Mouse (Mus musculus): ENCODE results near the gene Pla1a. TPM values are rescaled to one million over a fixed set of nuclear protein-coding genes. Genes with fewer than 3 reads are reported as not detected.

Gene Pla1a
- polyA plus RNA-seq, 1 experiment from 2014 or later: 0.60 TPM

- Histone ChIP-seq H3K9me3 (replicated peaks) (no peaks in the 10 kb centered on the region), H3K27me3 (no peaks in the 10 kb centered on the region), H3K4me1 (peaks cover 9% of the 10 kb centered on the region; the same call in 1 of the 2 replicates), H3K27ac (replicated peaks) (no peak overlapping the region), H3K9ac (no peak overlapping the region), H3K36me3 (no peaks in the 10 kb centered on the region), H3K4me3 (replicated peaks) (no peak overlapping the region), H3K4me2 (replicated peaks) (no peak overlapping the region)
- ATAC-seq (ENCODE audit: insufficient number of reproducible peaks, low FRiP score, low TSS enrichment, low read depth): no peak
- 75% methylated on average over 20 of the region's 20 CpGs for WGBS
Observed at GRCm38 (mm10) chr16:38362493-38363255, 70.3 kb downstream of the Pla1a start.

- Histone ChIP-seq H3K4me1 (peaks cover 9% of the 10 kb centered on the region; the same call in 1 of the 2 replicates), H3K4me3 (replicated peaks) (no peak within 1 kb of the TSS), H3K27me3 (no peaks in the 10 kb centered on the region), H3K9me3 (replicated peaks) (no peaks in the 10 kb centered on the region), H3K9ac (no peak within 1 kb of the TSS), H3K36me3 (no peaks in the 10 kb centered on the region), H3K27ac (replicated peaks) (no peak within 1 kb of the TSS; the same call in 1 of the 2 replicates), H3K4me2 (replicated peaks) (no peak within 1 kb of the TSS)
- no peak for ATAC-seq (ENCODE audit: insufficient number of reproducible peaks, low FRiP score, low TSS enrichment, low read depth)
- 37% methylated on average over 10 of the region's 10 CpGs for WGBS
Observed at GRCm38 (mm10) chr16:38361933-38362332, 71.0 kb downstream of the Pla1a start, which contains the start of gene Popdc2. TSS of gene Popdc2 (plus strand) at chr16:38362209.

GRCm38 (mm10) chr16:38360317-38360716, 72.6 kb downstream of the Pla1a start:
- no peak overlapping the region for H3K27ac ChIP-seq (replicated peaks)
- no peak overlapping the region for H3K9ac ChIP-seq
- no peak overlapping the region for H3K4me3 ChIP-seq (replicated peaks)
- 13% methylated on average over 2 of the region's 2 CpGs for WGBS
- peaks cover 9% of the 10 kb centered on the region; the same call in 1 of the 2 replicates for H3K4me1 ChIP-seq
- H3K36me3 ChIP-seq: no peaks in the 10 kb centered on the region
- H3K9me3 ChIP-seq (replicated peaks): no peaks in the 10 kb centered on the region
- no peak for ATAC-seq (ENCODE audit: insufficient number of reproducible peaks, low FRiP score, low TSS enrichment, low read depth)
- H3K4me2 ChIP-seq (replicated peaks): no peak overlapping the region
- no peaks in the 10 kb centered on the region for H3K27me3 ChIP-seq

GRCm38 (mm10) chr16:38359857-38360256, 73.1 kb downstream of the Pla1a start:
- Histone ChIP-seq H3K36me3 (no peaks in the 10 kb centered on the region), H3K9ac (no peak overlapping the region), H3K4me1 (peaks cover 9% of the 10 kb centered on the region; the same call in 1 of the 2 replicates), H3K4me2 (replicated peaks) (no peak overlapping the region), H3K9me3 (replicated peaks) (no peaks in the 10 kb centered on the region), H3K27me3 (no peaks in the 10 kb centered on the region), H3K4me3 (replicated peaks) (no peak overlapping the region), H3K27ac (replicated peaks) (no peak overlapping the region)
- 71% methylated on average over 3 of the region's 3 CpGs for WGBS
- no peak for ATAC-seq (ENCODE audit: insufficient number of reproducible peaks, low FRiP score, low TSS enrichment, low read depth)

- H3K27ac ChIP-seq (replicated peaks): no peak overlapping the region
- H3K9me3 ChIP-seq (replicated peaks): no peaks in the 10 kb centered on the region
- H3K4me3 ChIP-seq (replicated peaks): no peak overlapping the region
- no peak for ATAC-seq (ENCODE audit: insufficient number of reproducible peaks, low FRiP score, low TSS enrichment, low read depth)
- H3K4me2 ChIP-seq (replicated peaks): no peak overlapping the region
- peaks cover 9% of the 10 kb centered on the region; the same call in 1 of the 2 replicates for H3K4me1 ChIP-seq
- no peaks in the 10 kb centered on the region for H3K36me3 ChIP-seq
- no peak overlapping the region for H3K9ac ChIP-seq
- 83% methylated on average over 2 of the region's 2 CpGs for WGBS
- no peaks in the 10 kb centered on the region for H3K27me3 ChIP-seq
Observed at GRCm38 (mm10) chr16:38359241-38359640, 73.7 kb downstream of the Pla1a start.

- Histone ChIP-seq H3K36me3 (no peaks in the 10 kb centered on the region), H3K9ac (no peak overlapping the region), H3K27ac (replicated peaks) (no peak overlapping the region), H3K27me3 (no peaks in the 10 kb centered on the region), H3K9me3 (replicated peaks) (no peaks in the 10 kb centered on the region), H3K4me3 (replicated peaks) (no peak overlapping the region), H3K4me1 (peaks cover 9% of the 10 kb centered on the region; the same call in 1 of the 2 replicates), H3K4me2 (replicated peaks) (no peak overlapping the region)
- ATAC-seq (ENCODE audit: insufficient number of reproducible peaks, low FRiP score, low TSS enrichment, low read depth): no peak
- 86% methylated on average over 6 of the region's 6 CpGs for WGBS
Observed at GRCm38 (mm10) chr16:38358256-38358812, 74.6 kb downstream of the Pla1a start.

GRCm38 (mm10) chr16:38354185-38354913, 78.6 kb downstream of the Pla1a start:
- Histone ChIP-seq H3K9ac (no peak overlapping the region), H3K4me3 (replicated peaks) (no peak overlapping the region), H3K9me3 (replicated peaks) (no peaks in the 10 kb centered on the region), H3K27ac (replicated peaks) (no peak overlapping the region), H3K4me2 (replicated peaks) (no peak overlapping the region), H3K36me3 (peaks cover 26% of the 10 kb centered on the region), H3K4me1 (no peaks in the 10 kb centered on the region), H3K27me3 (no peaks in the 10 kb centered on the region)
- ATAC-seq (ENCODE audit: insufficient number of reproducible peaks, low FRiP score, low TSS enrichment, low read depth): no peak
- WGBS: 88% methylated on average over 5 of the region's 5 CpGs

- no peak overlapping the region for H3K27ac ChIP-seq (replicated peaks)
- ATAC-seq (ENCODE audit: insufficient number of reproducible peaks, low FRiP score, low TSS enrichment, low read depth): no peak
- 97% methylated on average over 2 of the region's 2 CpGs for WGBS
- H3K4me1 ChIP-seq: no peaks in the 10 kb centered on the region
- H3K9me3 ChIP-seq (replicated peaks): no peaks in the 10 kb centered on the region
- no peaks in the 10 kb centered on the region for H3K27me3 ChIP-seq
- peaks cover 26% of the 10 kb centered on the region for H3K36me3 ChIP-seq
- no peak overlapping the region for H3K4me3 ChIP-seq (replicated peaks)
- H3K9ac ChIP-seq: no peak overlapping the region
- H3K4me2 ChIP-seq (replicated peaks): no peak overlapping the region
Observed at GRCm38 (mm10) chr16:38353642-38354041, 79.3 kb downstream of the Pla1a start.

GRCm38 (mm10) chr16:38352851-38353250, 80.1 kb downstream of the Pla1a start:
- Histone ChIP-seq H3K27me3 (no peaks in the 10 kb centered on the region), H3K4me2 (replicated peaks) (no peak overlapping the region), H3K36me3 (peaks cover 26% of the 10 kb centered on the region), H3K9me3 (replicated peaks) (no peaks in the 10 kb centered on the region), H3K27ac (replicated peaks) (no peak overlapping the region), H3K4me1 (peaks cover 1% of the 10 kb centered on the region), H3K9ac (no peak overlapping the region), H3K4me3 (replicated peaks) (no peak overlapping the region)
- no peak for ATAC-seq (ENCODE audit: insufficient number of reproducible peaks, low FRiP score, low TSS enrichment, low read depth)

GRCm38 (mm10) chr16:38352031-38352430, 80.9 kb downstream of the Pla1a start:
- H3K9me3 ChIP-seq (replicated peaks): no peaks in the 10 kb centered on the region
- H3K27ac ChIP-seq (replicated peaks): no peak overlapping the region
- no peak for ATAC-seq (ENCODE audit: insufficient number of reproducible peaks, low FRiP score, low TSS enrichment, low read depth)
- H3K4me1 ChIP-seq: peaks cover 6% of the 10 kb centered on the region
- H3K36me3 ChIP-seq: peaks cover 26% of the 10 kb centered on the region
- WGBS: 83% methylated on average over 7 of the region's 7 CpGs
- H3K4me2 ChIP-seq (replicated peaks): no peak overlapping the region
- no peak overlapping the region for H3K4me3 ChIP-seq (replicated peaks)
- no peaks in the 10 kb centered on the region for H3K27me3 ChIP-seq
- no peak overlapping the region for H3K9ac ChIP-seq

- no peak overlapping the region for H3K4me2 ChIP-seq (replicated peaks)
- no peak overlapping the region for H3K9ac ChIP-seq
- H3K27ac ChIP-seq (replicated peaks): no peak overlapping the region
- 72% methylated on average over 6 of the region's 6 CpGs for WGBS
- ATAC-seq (ENCODE audit: insufficient number of reproducible peaks, low FRiP score, low TSS enrichment, low read depth): no peak
- no peaks in the 10 kb centered on the region for H3K27me3 ChIP-seq
- peaks cover 26% of the 10 kb centered on the region for H3K36me3 ChIP-seq
- H3K9me3 ChIP-seq (replicated peaks): no peaks in the 10 kb centered on the region
- no peak overlapping the region for H3K4me3 ChIP-seq (replicated peaks)
- H3K4me1 ChIP-seq: peaks cover 6% of the 10 kb centered on the region
Observed at GRCm38 (mm10) chr16:38350939-38351338, 82.0 kb downstream of the Pla1a start.
